Mouse (Mus musculus) fibroblast of lung, adult 2 months (primary cell): ENCODE measurements at regions not wholly inside any gene's neighbourhood (a gene's known extent, or its start where the extent isn't known, plus 50 kb on each side); places are given as distances from the start of the nearest gene placed in this dataset.

Source experiments
- DNase-seq: peaks from one replicate; pipeline ENCODE4 v3.0.0-alpha.2; 2011; ENCODE audit warnings: low read depth

- DNase-seq, result no peak
Observed at GRCm38 (mm10) chr2:178930125-178930524, 499.8 kb downstream of the Cdh26 start.

DNA sequence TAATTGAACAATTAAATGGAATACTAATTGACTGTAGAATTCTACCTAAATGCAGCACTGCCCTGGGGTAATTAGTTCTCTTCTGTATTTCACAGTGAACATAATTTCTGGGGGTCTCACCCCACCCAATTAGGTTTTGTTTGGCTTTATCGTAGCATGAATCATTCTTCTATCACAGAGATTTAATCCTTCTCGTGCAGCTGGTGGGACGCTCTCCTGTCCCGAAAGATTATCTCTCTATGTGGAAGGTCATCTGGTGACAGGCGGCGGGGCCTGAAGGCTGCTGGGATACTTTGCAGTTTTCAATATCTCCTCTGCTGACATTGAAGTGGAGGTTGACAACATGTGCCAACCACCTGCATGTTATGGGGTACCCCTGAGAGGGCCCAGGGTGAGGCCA lies 493.8 kb upstream of the Cdh4 start:
- no peak for DNase-seq

GRCm38 (mm10) chr2:178949103-178949502 lies 493.1 kb upstream of the Cdh4 start:
- DNase-seq, result no peak

DNA sequence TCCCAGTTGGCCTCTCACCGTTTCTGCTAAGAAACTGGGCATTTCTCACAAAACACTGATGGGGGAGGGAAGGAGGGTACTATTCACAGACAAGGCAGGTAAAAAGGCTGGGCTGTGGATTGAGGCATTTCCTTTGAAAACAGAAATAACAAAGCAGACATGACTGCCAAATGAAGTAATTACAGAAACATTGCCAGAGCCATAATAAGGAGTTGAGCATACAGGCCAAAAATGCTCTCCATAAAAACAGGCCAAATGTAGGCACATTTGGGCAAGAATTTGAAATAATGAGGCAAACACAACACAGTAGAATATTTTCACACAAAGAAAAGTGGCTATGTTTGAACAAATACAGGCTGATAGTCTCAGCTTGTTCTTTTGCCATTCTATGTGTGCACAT lies 491.9 kb upstream of the Cdh4 start:
- DNase-seq, result no peak

DNA sequence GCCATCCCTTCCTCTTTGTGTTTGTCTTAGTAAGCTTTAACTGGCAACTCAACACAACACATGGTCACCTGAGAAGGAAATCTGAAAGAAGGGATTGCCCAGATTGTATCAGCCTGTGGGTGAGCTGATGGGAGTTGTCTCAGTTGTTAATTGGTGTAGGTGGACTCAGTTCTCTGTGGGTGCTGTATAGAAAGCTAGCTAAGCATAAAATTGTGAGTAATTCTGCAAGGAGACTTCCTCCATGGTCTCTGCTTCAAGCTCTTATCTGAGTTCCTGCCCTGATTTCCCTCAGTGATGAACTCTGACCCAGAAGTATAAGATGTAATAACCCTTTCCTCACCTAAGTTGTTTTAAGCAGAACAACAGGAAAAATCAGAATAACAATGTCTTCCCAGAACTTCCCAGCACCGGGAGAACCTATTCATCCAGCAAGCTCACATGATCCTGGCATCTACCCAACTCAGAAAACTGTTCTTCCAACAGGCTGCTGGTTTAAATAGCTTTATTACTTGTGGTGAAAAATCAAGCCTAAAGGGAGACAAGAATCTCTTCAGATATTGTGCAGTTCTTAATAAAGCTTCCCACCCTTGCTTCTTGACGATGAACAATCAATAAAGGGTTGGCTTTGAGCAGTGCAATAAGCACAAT lies 487.7 kb upstream of the Cdh4 start:
- DNase-seq, result no peak

GRCm38 (mm10) chr2:178958829-178959228 lies 483.4 kb upstream of the Cdh4 start:
- no peak for DNase-seq

DNA sequence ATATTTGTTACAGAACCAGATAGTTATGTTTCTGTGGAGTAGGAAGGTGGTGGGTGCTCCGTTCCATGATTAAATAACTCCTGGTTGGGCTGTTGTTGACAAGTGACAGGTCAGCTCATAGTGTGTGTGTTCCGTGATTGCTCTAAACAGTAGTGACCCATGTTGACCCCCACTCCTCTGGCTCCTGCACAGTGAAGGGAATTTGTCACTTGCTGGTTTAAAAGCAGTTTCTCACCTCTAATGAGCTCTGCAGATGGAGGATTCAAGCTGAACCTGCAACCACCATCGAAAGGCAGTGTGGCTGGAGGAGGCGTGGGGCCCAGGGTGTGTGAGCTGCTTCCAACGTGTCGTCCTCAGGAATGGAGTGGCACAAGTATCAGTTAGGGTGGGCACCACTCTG lies 482.6 kb upstream of the Cdh4 start:
- no peak for DNase-seq

- DNase-seq, result no peak
Observed at GRCm38 (mm10) chr2:178967584-178968365, 474.5 kb upstream of the Cdh4 start.

DNA sequence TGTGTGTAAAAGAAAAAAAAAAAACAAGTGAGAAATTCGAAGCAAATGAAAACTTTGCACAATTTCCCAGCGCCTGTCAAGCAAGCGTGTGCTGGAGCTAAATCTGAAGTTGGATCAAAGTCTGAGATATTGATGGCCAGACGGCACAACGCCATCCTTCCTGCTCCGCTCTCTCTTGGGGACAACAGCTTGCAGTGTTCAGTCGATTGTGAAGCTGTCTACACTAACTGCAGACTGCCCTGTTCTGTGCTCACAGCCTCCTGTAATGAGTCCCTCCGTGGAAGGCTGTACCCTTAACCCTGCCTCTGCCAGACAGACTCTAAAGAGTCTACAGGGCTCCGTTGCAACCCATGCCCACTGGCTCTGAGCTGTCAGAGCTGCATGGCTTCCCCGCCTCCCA lies 472.5 kb upstream of the Cdh4 start:
- DNase-seq, result no peak

DNA sequence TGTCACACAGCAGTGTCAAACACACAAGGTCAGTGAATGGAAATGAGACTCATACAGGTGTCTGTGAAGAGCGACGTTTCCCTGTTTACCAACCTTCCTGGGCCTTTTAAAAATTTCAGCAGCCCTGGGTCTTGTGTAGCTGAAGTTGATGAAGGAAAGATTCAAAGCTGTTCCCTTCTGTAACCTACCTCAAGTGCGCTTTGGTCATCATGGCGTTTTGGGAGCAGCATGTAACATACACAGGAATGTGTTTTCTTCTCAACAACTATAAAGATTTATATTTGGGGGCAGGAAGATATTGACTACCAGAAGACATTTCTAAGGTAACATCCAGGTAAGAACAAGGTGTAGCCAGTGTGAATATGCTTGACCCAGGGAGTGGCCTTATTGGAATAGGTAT lies 466.9 kb upstream of the Cdh4 start:
- no peak for DNase-seq

- no peak for DNase-seq
Observed at GRCm38 (mm10) chr2:178976046-178976445, 466.2 kb upstream of the Cdh4 start.

DNA sequence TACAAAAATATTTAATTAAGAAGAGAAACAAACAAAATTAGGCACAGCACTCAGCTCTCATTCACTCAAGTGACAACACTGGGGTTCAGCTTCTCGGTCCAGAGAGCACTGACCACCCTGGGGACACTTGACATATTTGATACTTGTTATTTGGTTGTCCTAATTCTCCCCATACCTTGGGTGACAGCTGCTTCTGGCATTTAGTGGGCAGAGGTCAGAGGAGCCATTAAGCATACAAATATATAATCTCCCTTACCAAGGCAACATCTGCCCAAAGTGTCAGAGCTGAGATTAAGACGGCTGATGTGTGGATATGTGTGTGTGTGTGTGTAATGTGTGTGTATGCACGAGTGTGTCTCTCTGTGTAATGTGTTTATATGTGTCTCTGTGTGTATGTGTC lies 465.7 kb upstream of the Cdh4 start:
- no peak for DNase-seq

GRCm38 (mm10) chr2:178979451-178979850 lies 462.8 kb upstream of the Cdh4 start:
- no peak for DNase-seq

DNA sequence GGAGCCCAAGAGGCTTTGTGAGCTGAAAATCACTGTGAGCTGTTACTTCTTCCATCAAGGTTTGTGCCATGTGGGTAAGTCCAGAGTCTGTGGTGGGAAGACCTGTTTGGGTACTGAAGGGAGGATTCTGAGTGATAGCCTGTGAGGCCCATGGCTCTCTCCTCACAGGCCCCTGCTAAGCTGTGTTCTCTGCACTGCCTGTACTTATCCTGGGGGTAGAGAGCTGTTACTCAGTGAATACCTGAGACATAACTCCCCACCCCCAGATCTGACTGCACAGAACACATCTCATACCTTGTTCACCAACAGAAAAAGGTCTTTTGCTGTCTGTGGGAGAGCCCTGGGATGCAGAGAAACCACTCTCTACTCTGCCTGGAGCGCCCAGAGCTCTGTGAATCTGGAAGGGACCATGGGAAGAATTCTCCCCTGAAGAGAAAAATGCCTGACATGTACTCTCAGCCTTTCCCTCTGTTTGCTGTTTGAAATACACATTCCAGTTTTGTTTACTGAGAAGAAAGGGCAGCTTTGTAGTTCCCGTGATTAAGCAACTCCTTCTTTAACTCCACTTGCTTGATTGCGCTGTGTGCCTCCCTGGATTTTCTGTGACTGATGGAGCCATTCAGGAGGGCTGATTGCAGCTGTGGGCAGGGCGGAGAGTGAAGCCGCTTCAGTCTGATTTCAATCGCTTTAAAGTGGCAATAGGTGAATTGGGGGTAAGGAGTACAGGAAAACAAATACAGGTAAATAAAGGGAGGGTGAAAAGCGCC lies 460.3 kb upstream of the Cdh4 start:
- DNase-seq, result no peak

GRCm38 (mm10) chr2:178983801-178984200 lies 458.4 kb upstream of the Cdh4 start:
- DNase-seq, result no peak

GRCm38 (mm10) chr2:178987935-178988334 lies 454.3 kb upstream of the Cdh4 start:
- DNase-seq, result no peak

GRCm38 (mm10) chr2:178989291-178989690 lies 452.9 kb upstream of the Cdh4 start:
- DNase-seq, result no peak

DNA sequence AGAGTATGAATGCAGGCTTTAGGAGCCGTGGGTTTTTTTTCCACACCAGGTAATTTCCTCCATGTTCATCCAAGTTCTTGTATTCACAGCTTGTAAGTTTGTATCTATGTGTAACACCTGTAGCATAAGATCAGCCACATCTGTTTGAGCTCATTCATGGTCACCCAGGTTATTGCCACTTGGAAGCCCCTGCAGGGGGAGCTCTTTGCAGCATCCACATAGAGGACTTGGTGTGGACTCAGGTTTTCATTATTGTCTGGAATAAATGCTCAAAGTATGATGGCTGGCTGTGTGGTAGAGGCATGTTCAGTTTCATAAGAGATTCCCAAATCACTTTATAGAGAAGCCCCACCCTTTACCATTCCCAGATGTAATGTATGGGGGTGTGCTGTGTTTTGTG lies 452.4 kb upstream of the Cdh4 start:
- DNase-seq, result no peak

- DNase-seq, result no peak
Observed at GRCm38 (mm10) chr2:178990959-178991358, 451.3 kb upstream of the Cdh4 start.

DNA sequence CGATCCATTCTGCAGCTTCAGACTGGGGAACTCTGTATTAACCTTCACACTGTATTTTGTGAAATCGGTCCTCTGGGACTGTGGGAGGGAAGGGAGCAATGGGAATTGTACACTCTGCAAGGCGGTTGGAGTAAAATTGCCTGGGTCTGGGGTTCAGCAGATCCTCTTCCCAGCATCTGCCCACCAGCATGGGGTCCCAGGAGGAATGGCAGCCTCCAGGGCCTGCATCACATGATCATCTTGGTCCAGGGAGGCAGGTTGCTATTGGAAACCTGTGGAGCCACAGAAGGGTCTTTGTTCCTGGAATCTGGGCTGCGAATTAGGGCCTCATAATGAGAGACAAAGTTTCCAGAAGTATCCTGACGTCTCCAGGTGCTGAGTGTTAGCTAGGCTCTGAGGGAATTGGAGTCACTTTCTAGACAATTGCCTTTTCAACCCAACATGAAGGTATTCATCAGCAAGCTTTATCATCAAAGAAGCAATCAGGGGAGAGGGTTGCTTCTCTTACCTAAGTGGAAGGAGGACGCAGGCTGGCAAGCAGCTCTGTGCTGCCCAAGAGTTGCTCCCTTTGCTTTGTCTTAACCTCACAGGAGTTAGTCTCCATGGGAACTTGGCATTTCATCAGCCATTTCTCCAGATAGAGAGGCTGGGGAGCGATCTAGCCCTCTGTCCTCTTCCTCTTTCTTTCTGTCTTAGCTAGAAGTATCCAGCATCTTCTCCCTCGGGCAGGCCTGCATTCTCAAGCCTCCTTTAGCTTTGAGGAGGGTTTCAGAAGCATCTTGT lies 449.7 kb upstream of the Cdh4 start:
- no peak for DNase-seq

DNA sequence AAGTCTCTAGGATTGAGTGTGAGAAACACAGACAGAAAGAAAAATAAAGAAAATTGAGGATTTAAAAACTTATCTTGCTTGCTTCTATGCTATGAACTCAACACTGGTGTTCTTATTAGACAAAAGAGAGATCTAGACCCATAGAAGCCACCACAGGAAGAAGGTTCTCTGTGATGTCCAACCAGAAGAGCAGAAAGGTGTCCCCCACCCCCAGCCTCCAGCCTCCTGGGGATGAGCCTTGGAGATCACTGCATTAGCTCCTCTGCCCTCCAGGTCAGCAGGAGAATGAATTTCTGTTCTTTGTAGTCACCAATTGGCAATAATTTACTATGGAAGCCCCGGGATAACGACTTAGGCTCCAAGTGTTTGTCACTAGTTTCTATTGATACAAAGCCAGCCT lies 444.3 kb upstream of the Cdh4 start:
- DNase-seq, result no peak

DNA sequence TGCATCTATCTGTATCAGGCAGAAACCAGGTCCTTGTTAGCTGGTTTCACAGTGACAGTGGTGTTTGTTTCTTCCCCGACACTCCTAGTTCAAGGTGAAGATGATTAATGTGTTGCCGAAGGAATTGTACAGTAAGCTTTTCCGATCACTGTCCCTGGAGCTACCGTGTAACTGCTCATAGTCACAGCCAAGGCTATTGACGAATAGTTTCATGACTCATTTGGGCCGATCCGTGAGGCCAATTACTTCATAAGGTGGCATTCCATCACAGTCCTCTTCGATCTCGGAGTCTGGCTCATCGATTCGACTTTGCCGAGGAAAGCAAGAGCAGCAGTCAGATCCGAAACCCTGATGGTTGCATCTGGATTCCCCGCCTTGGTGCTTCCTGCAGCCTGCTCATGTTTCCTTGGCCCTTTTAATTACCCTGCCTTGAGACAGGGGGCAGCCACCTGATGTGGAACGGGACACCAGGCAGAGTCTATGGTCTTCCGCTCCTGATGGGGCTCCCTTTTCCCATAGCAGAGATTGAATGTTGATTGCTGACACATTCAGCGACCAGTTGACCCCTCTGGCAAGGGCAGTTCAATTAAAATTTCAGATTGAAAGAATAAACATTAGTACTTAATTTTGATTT lies 441.7 kb upstream of the Cdh4 start:
- no peak for DNase-seq
